Mouse (Mus musculus): Measurements from ENCODE around the gene Adm2.

- TF ChIP-seq ZNF384 (IDR thresholded peaks at IDR 0.05; ENCODE audit: low read depth, low read length), result no peak
- no peak for TF ChIP-seq CHD2 (IDR thresholded peaks at IDR 0.05; ENCODE audit: low read depth, low read length)
- TF ChIP-seq ZC3H11A (IDR thresholded peaks at IDR 0.05; ENCODE audit: borderline replicate concordance, low read depth, low read length), result no peak
These were observed 26.1 kb upstream of the Adm2 start for GRCm38 (mm10) chr15:89296465-89296864.

All from ES-E14 (cell line).